Mouse (Mus musculus) embryonic facial prominence, embryonic 12.5 days (tissue): ENCODE data around the gene Mrpl49. TPM values are rescaled to one million over a fixed set of nuclear protein-coding genes. Genes with fewer than 3 reads are reported as not detected.
"Not testable (repeated sequence)": the region's sequence is repeated elsewhere in the genome, so short reads cannot be mapped to it uniquely, and the experiment has no call there.

Experiments used
- ATAC-seq: fragments of 200-750 bp; cut with Nextera tagmentation; 2 replicates; pipeline ENCODE4 v1.8.0; 2017; ENCODE audit not compliant: insufficient number of reproducible peaks, insufficient read depth, low FRiP score, low TSS enrichment
- H3K27ac ChIP-seq: fragments of 300-500 bp; sonication (generic); 2 replicates; pipeline ENCODE4 v1.5.1; 2016; ENCODE audit warnings: mild to moderate bottlenecking
- H3K27me3 ChIP-seq: fragments of 300-500 bp; sonication (generic); 2 replicates; pipeline ENCODE4 v1.6.1; 2016; ENCODE audit warnings: mild to moderate bottlenecking, moderate library complexity
- H3K36me3 ChIP-seq: fragments of 300-500 bp; sonication (generic); 2 replicates; pipeline ENCODE4 v1.6.1; 2016; ENCODE audit warnings: mild to moderate bottlenecking
- H3K4me1 ChIP-seq: fragments of 300-500 bp; sonication (generic); 2 replicates; pipeline ENCODE4 v1.6.1; 2016
- H3K4me2 ChIP-seq: fragments of 300-500 bp; sonication (generic); replicated peaks from 2 replicates; pipeline ENCODE4 v1.6.1; 2016; ENCODE audit warnings: mild to moderate bottlenecking, moderate library complexity
- H3K4me3 ChIP-seq: fragments of 300-500 bp; sonication (generic); 2 replicates; pipeline ENCODE4 v1.5.1; 2016; ENCODE audit warnings: mild to moderate bottlenecking
- H3K9ac ChIP-seq: fragments of 300-500 bp; sonication (generic); 2 replicates; pipeline ENCODE4 v1.6.1; 2016; ENCODE audit warnings: mild to moderate bottlenecking, moderate library complexity
- H3K9me3 ChIP-seq: fragments of 300-500 bp; sonication (generic); 2 replicates; pipeline ENCODE4 v1.6.1; 2016; ENCODE audit warnings: mild to moderate bottlenecking, moderate library complexity
- WGBS: fragments of 180-500 bp; shearing (Covaris S2); methylation state at CpG from one replicate; pipeline ENCODE4 v1.1.7; 2016; 5-methylcytosine and 5-hydroxymethylcytosine counted together
- polyA plus RNA-seq: library from polyadenylated mRNA; unstranded; fragments of >200 nt; fragmentation: Nextera tagmentation; extraction: Ambion mirVana; gene quantifications from 2 replicates; pipeline ENCODE4 v1.2.1, GENCODE M21; 2016

The Mrpl49 gene
- polyA plus RNA-seq, 1 experiment from 2014 or later: 79.3 TPM

GRCm38 (mm10) chr19:6047154-6047898 is 10.3 kb downstream of the Mrpl49 start:
- Histone ChIP-seq H3K4me2 (peak overlapping the region; percentile 98), H3K4me3 (peak overlapping the region; percentile 80), H3K36me3 (peaks cover 41% of the 10 kb centered on the region), H3K27ac (peak overlapping the region; percentile 99), H3K9me3 (no peaks in the 10 kb centered on the region), H3K4me1 (peaks cover 17% of the 10 kb centered on the region), H3K9ac (peak overlapping the region; percentile 90), H3K27me3 (no peaks in the 10 kb centered on the region)
- 2% methylated on average over 44 of the region's 44 CpGs for WGBS
- ATAC-seq: 0 out of 2 replicates have a peak, but pooled peaks have one; percentile 1

GRCm38 (mm10) chr19:6046294-6047153 is 11.1 kb downstream of the Mrpl49 start, which contains the start of gene Syvn1:
TSS of gene Syvn1 (plus strand) at chr19:6046576.
- H3K4me2 ChIP-seq: peak within 1 kb of the TSS; percentile 98
- peaks cover 33% of the 10 kb centered on the region for H3K36me3 ChIP-seq
- H3K27me3 ChIP-seq: no peaks in the 10 kb centered on the region
- H3K9me3 ChIP-seq: no peaks in the 10 kb centered on the region
- peaks cover 17% of the 10 kb centered on the region for H3K4me1 ChIP-seq
- H3K9ac ChIP-seq: peak within 1 kb of the TSS; percentile 90
- peak within 1 kb of the TSS; percentile 80 for H3K4me3 ChIP-seq
- under 1% methylated on average over 65 of the region's 65 CpGs for WGBS
- ATAC-seq: peak; percentile 89
- H3K27ac ChIP-seq: peak within 1 kb of the TSS; percentile 99

GRCm38 (mm10) chr19:6045366-6046293 is 12.0 kb downstream of the Mrpl49 start:
- H3K27me3 ChIP-seq: no peaks in the 10 kb centered on the region
- peak overlapping the region; percentile 90 for H3K9ac ChIP-seq
- H3K9me3 ChIP-seq: no peaks in the 10 kb centered on the region
- peak; percentile 31; the same call in 1 of the 2 replicates for ATAC-seq
- peaks cover 17% of the 10 kb centered on the region for H3K4me1 ChIP-seq
- peak overlapping the region; percentile 98 for H3K4me2 ChIP-seq
- H3K36me3 ChIP-seq: peaks cover 24% of the 10 kb centered on the region
- peak overlapping the region; percentile 99 for H3K27ac ChIP-seq
- WGBS: 22% methylated on average over 20 of the region's 20 CpGs
- peak overlapping the region; percentile 80 for H3K4me3 ChIP-seq

GRCm38 (mm10) chr19:6044102-6044501 is 13.5 kb downstream of the Mrpl49 start:
- not testable (repeated sequence) for H3K9ac ChIP-seq, H3K4me3 ChIP-seq, H3K4me2 ChIP-seq, H3K36me3 ChIP-seq, H3K27me3 ChIP-seq, ATAC-seq, H3K9me3 ChIP-seq, H3K27ac ChIP-seq
- H3K4me1 ChIP-seq: peaks cover 17% of the 10 kb centered on the region
- WGBS: 63% methylated on average over 4 of the region's 4 CpGs

- H3K9me3 ChIP-seq: no peaks in the 10 kb centered on the region
- H3K36me3 ChIP-seq: no peaks in the 10 kb centered on the region
- H3K9ac ChIP-seq: no peak overlapping the region
- no peak overlapping the region for H3K4me2 ChIP-seq
- no peak for ATAC-seq
- 83% methylated on average over 9 of the region's 9 CpGs for WGBS
- no peaks in the 10 kb centered on the region for H3K27me3 ChIP-seq
- 0 out of 2 replicates have a peak, but pooled peaks cover 4% of the 10 kb centered on the region for H3K4me1 ChIP-seq
- no peak overlapping the region for H3K27ac ChIP-seq
- no peak overlapping the region for H3K4me3 ChIP-seq
Measured at GRCm38 (mm10) chr19:6042293-6042692, 15.3 kb downstream of the Mrpl49 start.

GRCm38 (mm10) chr19:6040002-6040401 is 17.6 kb downstream of the Mrpl49 start:
- H3K4me1 ChIP-seq: no peaks in the 10 kb centered on the region; the same call in 1 of the 2 replicates
- no peak for ATAC-seq
- no peaks in the 10 kb centered on the region for H3K36me3 ChIP-seq
- no peak overlapping the region for H3K4me2 ChIP-seq
- no peaks in the 10 kb centered on the region for H3K27me3 ChIP-seq
- no peak overlapping the region for H3K4me3 ChIP-seq
- H3K27ac ChIP-seq: no peak overlapping the region
- H3K9me3 ChIP-seq: no peaks in the 10 kb centered on the region
- no peak overlapping the region for H3K9ac ChIP-seq

GRCm38 (mm10) chr19:6038326-6038725 is 19.3 kb downstream of the Mrpl49 start:
- no peak for ATAC-seq

GRCm38 (mm10) chr19:6037695-6038094 is 19.9 kb downstream of the Mrpl49 start:
- Histone ChIP-seq H3K9me3 (no peaks in the 10 kb centered on the region), H3K36me3 (no peaks in the 10 kb centered on the region), H3K4me2 (no peak overlapping the region), H3K4me3 (no peak overlapping the region), H3K27me3 (no peaks in the 10 kb centered on the region), H3K4me1 (no peaks in the 10 kb centered on the region; the same call in 1 of the 2 replicates), H3K27ac (no peak overlapping the region), H3K9ac (no peak overlapping the region)
- ATAC-seq: no peak

More at GRCm38 (mm10) chr19:6038326-6038725, 19.3 kb downstream of the Mrpl49 start:
- H3K9ac ChIP-seq: no peak overlapping the region
- no peaks in the 10 kb centered on the region for H3K9me3 ChIP-seq
- H3K27ac ChIP-seq: no peak overlapping the region
- H3K36me3 ChIP-seq: no peaks in the 10 kb centered on the region
- H3K4me3 ChIP-seq: no peak overlapping the region
- 84% methylated on average over 7 of the region's 7 CpGs for WGBS
- no peaks in the 10 kb centered on the region for H3K27me3 ChIP-seq
- no peak overlapping the region for H3K4me2 ChIP-seq
- no peaks in the 10 kb centered on the region; the same call in 1 of the 2 replicates for H3K4me1 ChIP-seq

- Histone ChIP-seq H3K4me3 (no peak overlapping the region), H3K9ac (no peak overlapping the region), H3K27ac (no peak overlapping the region), H3K4me1 (no peaks in the 10 kb centered on the region; the same call in 1 of the 2 replicates), H3K27me3 (no peaks in the 10 kb centered on the region), H3K9me3 (no peaks in the 10 kb centered on the region), H3K36me3 (no peaks in the 10 kb centered on the region), H3K4me2 (no peak overlapping the region)
- WGBS: 62% methylated on average over 9 of the region's 9 CpGs
- no peak for ATAC-seq
Measured at GRCm38 (mm10) chr19:6035966-6036585, 21.5 kb downstream of the Mrpl49 start.

GRCm38 (mm10) chr19:6030520-6031280 is 26.9 kb downstream of the Mrpl49 start:
- no peak for ATAC-seq
- no peak overlapping the region for H3K4me2 ChIP-seq
- H3K36me3 ChIP-seq: no peaks in the 10 kb centered on the region
- no peak overlapping the region for H3K9ac ChIP-seq
- H3K4me3 ChIP-seq: no peak overlapping the region
- no peaks in the 10 kb centered on the region for H3K9me3 ChIP-seq
- no peak overlapping the region for H3K27ac ChIP-seq
- H3K4me1 ChIP-seq: no peaks in the 10 kb centered on the region
- no peaks in the 10 kb centered on the region for H3K27me3 ChIP-seq
- 76% methylated on average over 14 of the region's 14 CpGs for whole genome bisulfite sequencing
